Mouse (Mus musculus): ENCODE measurements around the gene Clec10a. TPM values are rescaled to one million over a fixed set of nuclear protein-coding genes. Genes with fewer than 3 reads are reported as not detected.
"Not testable (repeated sequence)": the region's sequence is repeated elsewhere in the genome, so short reads cannot be mapped to it uniquely, and the experiment has no call there.

Clec10a gene
- total and polyA plus RNA-seq, 2 experiments from 2014 or later = 0.44 to 0.57 TPM

GRCm38 (mm10) chr11:70139171-70139570, 16.8 kb upstream of the Clec10a start:
- Histone ChIP-seq H3K27ac (ENCODE audit: low read depth, low read length) (no peak overlapping the region), H3K9me3 (ENCODE audit: low read length) (no peaks in the 10 kb centered on the region), H3K27me3 (ENCODE audit: insufficient read depth, low read length) (no peaks in the 10 kb centered on the region), H3K4me3 (ENCODE audit: low read depth, low read length) (no peak overlapping the region), H3K36me3 (ENCODE audit: insufficient read depth, low read length) (no peaks in the 10 kb centered on the region), H3K4me2 (ENCODE audit: low read depth, low read length, poor library complexity, severe bottlenecking) (no peak overlapping the region), H3K9ac (replicated peaks; ENCODE audit: low read length, poor library complexity, severe bottlenecking) (no peak overlapping the region), H3K4me1 (ENCODE audit: insufficient read depth, low read length) (no peaks in the 10 kb centered on the region)
- 83% methylated on average over 10 of the region's 10 CpGs for WGBS
- DNase-seq (ENCODE audit: low spot score) (no peak), ATAC-seq (ENCODE audit: low FRiP score) (no peak)
- TF ChIP-seq CTCF (IDR thresholded peaks at IDR 0.05) = no peak

- Histone ChIP-seq H3K4me1 (ENCODE audit: insufficient read depth, low read length) (no peaks in the 10 kb centered on the region), H3K9ac (replicated peaks; ENCODE audit: low read length, poor library complexity, severe bottlenecking) (no peak overlapping the region), H3K36me3 (ENCODE audit: insufficient read depth, low read length) (no peaks in the 10 kb centered on the region), H3K4me3 (ENCODE audit: low read depth, low read length) (no peak overlapping the region), H3K9me3 (ENCODE audit: low read length) (no peaks in the 10 kb centered on the region), H3K4me2 (ENCODE audit: low read depth, low read length, poor library complexity, severe bottlenecking) (no peak overlapping the region), H3K27ac (ENCODE audit: low read depth, low read length) (no peak overlapping the region), H3K27me3 (ENCODE audit: insufficient read depth, low read length) (no peaks in the 10 kb centered on the region)
- no peak; the same call in 1 of the 2 replicates for TF ChIP-seq CTCF (IDR thresholded peaks at IDR 0.05)
- ATAC-seq (ENCODE audit: low FRiP score) = no peak
- WGBS = 71% methylated on average over 3 of the region's 3 CpGs
- DNase-seq (ENCODE audit: low spot score) = no peak
Observed at GRCm38 (mm10) chr11:70151072-70151471, 4.9 kb upstream of the Clec10a start.

- no peak for TF ChIP-seq CTCF (IDR thresholded peaks at IDR 0.05)
- ATAC-seq (ENCODE audit: low FRiP score) (no peak), DNase-seq (ENCODE audit: low spot score) (no peak)
- Histone ChIP-seq H3K27me3 (ENCODE audit: insufficient read depth, low read length) (no peaks in the 10 kb centered on the region), H3K4me2 (ENCODE audit: low read depth, low read length, poor library complexity, severe bottlenecking) (no peak overlapping the region), H3K36me3 (ENCODE audit: insufficient read depth, low read length) (no peaks in the 10 kb centered on the region), H3K4me1 (ENCODE audit: insufficient read depth, low read length) (no peaks in the 10 kb centered on the region), H3K27ac (ENCODE audit: low read depth, low read length) (no peak overlapping the region), H3K9ac (replicated peaks; ENCODE audit: low read length, poor library complexity, severe bottlenecking) (no peak overlapping the region), H3K4me3 (ENCODE audit: low read depth, low read length) (no peak overlapping the region), H3K9me3 (ENCODE audit: low read length) (no peaks in the 10 kb centered on the region)
- 56% methylated on average over 3 of the region's 3 CpGs for WGBS
Observed at GRCm38 (mm10) chr11:70162336-70162735, 6.3 kb downstream of the Clec10a start.

GRCm38 (mm10) chr11:70165972-70166921, 10.2 kb downstream of the Clec10a start:
- TF ChIP-seq CTCF (IDR thresholded peaks at IDR 0.05) = no peak
- no peak overlapping the region for H3K4me3 ChIP-seq (ENCODE audit: low read depth, low read length)
- no peak overlapping the region for H3K27ac ChIP-seq (ENCODE audit: low read depth, low read length)
- WGBS = 66% methylated on average over 16 of the region's 16 CpGs
- no peaks in the 10 kb centered on the region for H3K36me3 ChIP-seq (ENCODE audit: insufficient read depth, low read length)
- ATAC-seq (ENCODE audit: low FRiP score) = no peak
- no peaks in the 10 kb centered on the region for H3K9me3 ChIP-seq (ENCODE audit: low read length)
- no peaks in the 10 kb centered on the region for H3K27me3 ChIP-seq (ENCODE audit: insufficient read depth, low read length)
- H3K4me2 ChIP-seq (ENCODE audit: low read depth, low read length, poor library complexity, severe bottlenecking) = no peak overlapping the region
- H3K4me1 ChIP-seq (ENCODE audit: insufficient read depth, low read length) = no peaks in the 10 kb centered on the region
- no peak overlapping the region for H3K9ac ChIP-seq (replicated peaks; ENCODE audit: low read length, poor library complexity, severe bottlenecking)
- DNase-seq (ENCODE audit: low spot score) = no peak

GRCm38 (mm10) chr11:70168136-70168535, 12.1 kb downstream of the Clec10a start:
- H3K9ac ChIP-seq (replicated peaks; ENCODE audit: low read length, poor library complexity, severe bottlenecking) = no peak overlapping the region
- ATAC-seq (ENCODE audit: low FRiP score) = no peak
- WGBS = 72% methylated on average over 7 of the region's 7 CpGs

GRCm38 (mm10) chr11:70169471-70169870, 13.5 kb downstream of the Clec10a start:
- not testable (repeated sequence) for H3K9me3 ChIP-seq (ENCODE audit: low read length); H3K27ac ChIP-seq (ENCODE audit: low read depth, low read length); ATAC-seq (ENCODE audit: low FRiP score); H3K4me2 ChIP-seq (ENCODE audit: low read depth, low read length, poor library complexity, severe bottlenecking); DNase-seq (ENCODE audit: low spot score); H3K36me3 ChIP-seq (ENCODE audit: insufficient read depth, low read length); H3K27me3 ChIP-seq (ENCODE audit: insufficient read depth, low read length); H3K4me3 ChIP-seq (ENCODE audit: low read depth, low read length); H3K4me1 ChIP-seq (ENCODE audit: insufficient read depth, low read length); H3K9ac ChIP-seq (replicated peaks; ENCODE audit: low read length, poor library complexity, severe bottlenecking)
- WGBS = 89% methylated on average over 7 of the region's 7 CpGs

More at GRCm38 (mm10) chr11:70168136-70168535, 12.1 kb downstream of the Clec10a start:
- Histone ChIP-seq H3K27ac (ENCODE audit: low read depth, low read length) (no peak overlapping the region), H3K9me3 (ENCODE audit: low read length) (no peaks in the 10 kb centered on the region), H3K4me1 (ENCODE audit: insufficient read depth, low read length) (no peaks in the 10 kb centered on the region), H3K36me3 (ENCODE audit: insufficient read depth, low read length) (no peaks in the 10 kb centered on the region), H3K4me2 (ENCODE audit: low read depth, low read length, poor library complexity, severe bottlenecking) (no peak overlapping the region), H3K27me3 (ENCODE audit: insufficient read depth, low read length) (no peaks in the 10 kb centered on the region), H3K4me3 (ENCODE audit: low read depth, low read length) (no peak overlapping the region)
- no peak for DNase-seq (ENCODE audit: low spot score)
- no peak for TF ChIP-seq CTCF (IDR thresholded peaks at IDR 0.05)
